Mouse (Mus musculus) stomach, postnatal 0 days (tissue): ENCODE results near the gene Hist1h1t. TPM values are rescaled to one million over a fixed set of nuclear protein-coding genes. Genes with fewer than 3 reads are reported as not detected.

ENCODE experiments used
- ATAC-seq: fragments of 200-750 bp; cut with Nextera tagmentation; 2 replicates; pipeline ENCODE4 v1.8.0; 2017; ENCODE audit not compliant: low FRiP score, low TSS enrichment
- DNase-seq: peaks from one replicate; pipeline ENCODE4 v3.0.0-alpha.2; 2016; ENCODE audit warnings: low spot score
- H3K27ac ChIP-seq: fragments of 300-500 bp; sonication (generic); replicated peaks from 2 replicates; pipeline ENCODE4 v1.5.1; 2014; ENCODE audit warnings: mild to moderate bottlenecking, control low read depth
- H3K27me3 ChIP-seq: fragments of 300-500 bp; sonication (generic); 2 replicates; pipeline ENCODE4 v1.6.1; 2014; ENCODE audit warnings: low read length; ENCODE audit not compliant: control insufficient read depth, insufficient read depth
- H3K36me3 ChIP-seq: fragments of 300-500 bp; sonication (generic); 2 replicates; pipeline ENCODE4 v1.6.1; 2014; ENCODE audit warnings: low read length, mixed read lengths; ENCODE audit not compliant: control insufficient read depth, insufficient read depth
- H3K4me1 ChIP-seq: fragments of 300-500 bp; sonication (generic); replicated peaks from 2 replicates; pipeline ENCODE4 v1.6.1; 2014; ENCODE audit warnings: antibody characterized with exemption; ENCODE audit not compliant: control insufficient read depth, insufficient read depth
- H3K4me2 ChIP-seq: fragments of 300-500 bp; sonication (generic); replicated peaks from 2 replicates; pipeline ENCODE4 v1.6.1; 2014; ENCODE audit warnings: low read depth, mild to moderate bottlenecking, control low read depth, moderate library complexity
- H3K4me3 ChIP-seq: fragments of 300-500 bp; sonication (generic); 2 replicates; pipeline ENCODE4 v1.5.1; 2014; ENCODE audit warnings: low read depth, low read length, control low read depth
- H3K9ac ChIP-seq: fragments of 300-500 bp; sonication (generic); 2 replicates; pipeline ENCODE4 v1.6.1; 2014; ENCODE audit warnings: mild to moderate bottlenecking, low read length, control low read depth, mixed read lengths
- H3K9me3 ChIP-seq: fragments of 300-500 bp; sonication (generic); 2 replicates; pipeline ENCODE4 v1.6.1; 2016; ENCODE audit warnings: low read length; ENCODE audit not compliant: control insufficient read depth
- CTCF ChIP-seq: IDR thresholded peaks from 2 replicates; pipeline ENCODE4 v1.5.1; 2016; ENCODE audit warnings: antibody characterized with exemption, low read depth, mild to moderate bottlenecking, moderate library complexity
- EP300 ChIP-seq: optimal IDR thresholded peaks from 2 replicates; pipeline ENCODE3; 2016; ENCODE audit warnings: antibody characterized with exemption
- whole genome bisulfite sequencing: fragments of 180-500 bp; shearing (Covaris S2); extraction: QIAGEN DNeasy Blood & Tissue Kit; methylation state at CpG from one replicate; pipeline ENCODE4 v1.1.7; 2014; 5-methylcytosine and 5-hydroxymethylcytosine counted together
- microRNA-seq: library from miRNA; unstranded; fragments of <30 nt; microRNA quantifications from one replicate; pipeline ENCODE4, GENCODE M21; 2016
- polyA plus RNA-seq: library from polyadenylated mRNA; unstranded; fragments of >200 nt; fragmentation: Nextera tagmentation; extraction: Ambion mirVana; gene quantifications from 2 replicates; pipeline ENCODE4 v1.2.1, GENCODE M21; 2015

The Hist1h1t gene
- polyA plus RNA-seq, 1 experiment from 2014 or later, result not detected

GRCm38 (mm10) chr13:23745381-23746161 is 50.0 kb downstream of the Hist1h1t start, which contains the start of gene Hist1h3c:
Hist1h3c (minus strand) TSS chr13:23745602.
- Histone ChIP-seq H3K4me3 (peak within 1 kb of the TSS; percentile 33), H3K4me1 (no peaks in the 10 kb centered on the region), H3K27me3 (no peaks in the 10 kb centered on the region), H3K9ac (peak within 1 kb of the TSS; percentile 63), H3K4me2 (peak within 1 kb of the TSS; percentile 62), H3K9me3 (no peaks in the 10 kb centered on the region), H3K36me3 (no peaks in the 10 kb centered on the region), H3K27ac (peak within 1 kb of the TSS; percentile 97)
- no peak for TF ChIP-seq CTCF
- no peak for TF ChIP-seq EP300
- WGBS, result under 1% methylated on average over 21 of the region's 28 CpGs
- DNase-seq (peak; percentile 82), ATAC-seq (peak; percentile 46)

Small RNA genes within 50 kb of the gene (microRNA-seq; reads per million reads assigned to microRNA genes)
- gene Gm44314 (not detected), gene Gm44350 (not detected)

Other genes with a start within 250 kb of the Hist1h1t start
- 0.05 TPM in 1 of 2 replicates, not detected in the other for gene Btn1a1, start 229.9 kb upstream of the Hist1h1t start, polyA plus RNA-seq
- gene Btn2a2, start 207.0 kb upstream of the Hist1h1t start, polyA plus RNA-seq, result 0.04 and 0.07 TPM in 2 replicates
- gene Hist1h4h, start 164.8 kb upstream of the Hist1h1t start, polyA plus RNA-seq, result 13.7 and 18.3 TPM in 2 replicates
- 4.5 and 8.9 TPM in 2 replicates for gene Hist1h2af, start 161.9 kb upstream of the Hist1h1t start, polyA plus RNA-seq
- gene Hist1h3g, start 160.4 kb upstream of the Hist1h1t start, polyA plus RNA-seq, result 2.3 and 3.4 TPM in 2 replicates
- gene Hist1h2bh, start 152.4 kb upstream of the Hist1h1t start, polyA plus RNA-seq, result 0.30 and 0.62 TPM in 2 replicates
- 0.51 and 0.78 TPM in 2 replicates for gene Hist1h3f, start 151.8 kb upstream of the Hist1h1t start, polyA plus RNA-seq
- 0.38 TPM in 1 of 2 replicates, not detected in the other for gene Hist1h4f, start 144.2 kb upstream of the Hist1h1t start, polyA plus RNA-seq
- gene Hist1h1d, start 142.6 kb upstream of the Hist1h1t start, polyA plus RNA-seq, result 0.22 and 0.34 TPM in 2 replicates
- gene Hist1h3e, start 133.4 kb upstream of the Hist1h1t start, polyA plus RNA-seq, result 1.6 and 3.3 TPM in 2 replicates
- 15.3 and 29.5 TPM in 2 replicates for gene Hist1h2ae, start 124.6 kb upstream of the Hist1h1t start, polyA plus RNA-seq
- gene Hist1h2bg, start 124.4 kb upstream of the Hist1h1t start, polyA plus RNA-seq, result 4.9 and 10.5 TPM in 2 replicates
- 1.1 and 3.2 TPM in 2 replicates for gene Hist1h2bf, start 121.6 kb upstream of the Hist1h1t start, polyA plus RNA-seq
- 0.67 and 0.79 TPM in 2 replicates for gene Hist1h2ad, start 121.4 kb upstream of the Hist1h1t start, polyA plus RNA-seq
- 1.7 and 4.2 TPM in 2 replicates for gene Hist1h3d, start 120.1 kb upstream of the Hist1h1t start, polyA plus RNA-seq
- gene Hist1h4d, start 114.2 kb upstream of the Hist1h1t start, polyA plus RNA-seq, result 32.0 and 48.7 TPM in 2 replicates
- 0.64 and 0.73 TPM in 2 replicates for gene Hist1h2be, start 74.7 kb upstream of the Hist1h1t start, polyA plus RNA-seq
- 5.9 and 9.1 TPM in 2 replicates for gene Hist1h1e, start 73.3 kb upstream of the Hist1h1t start, polyA plus RNA-seq
- gene Hist1h2ac, start 11.9 kb upstream of the Hist1h1t start, polyA plus RNA-seq, result 0.57 and 0.74 TPM in 2 replicates
- 105 and 115 TPM in 2 replicates for gene Hist1h2bc, start 11.6 kb upstream of the Hist1h1t start, polyA plus RNA-seq
- 2.1 and 3.2 TPM in 2 replicates for gene Hist1h4c, start 2.6 kb downstream of the Hist1h1t start, polyA plus RNA-seq
- 11.2 and 12.9 TPM in 2 replicates for gene Hfe, start 15.0 kb downstream of the Hist1h1t start, polyA plus RNA-seq
- gene Hist1h1c, start 43.0 kb downstream of the Hist1h1t start, polyA plus RNA-seq, result 96.1 and 104 TPM in 2 replicates
- gene Hist1h3c, start 49.8 kb downstream of the Hist1h1t start, polyA plus RNA-seq, result 1.2 and 1.8 TPM in 2 replicates
- 0.40 and 0.91 TPM in 2 replicates for gene Hist1h2bb, start 50.9 kb downstream of the Hist1h1t start, polyA plus RNA-seq
- gene Hist1h2ab, start 55.3 kb downstream of the Hist1h1t start, polyA plus RNA-seq, result 7.3 and 15.7 TPM in 2 replicates
- gene Hist1h3b, start 56.5 kb downstream of the Hist1h1t start, polyA plus RNA-seq, result 3.9 and 6.7 TPM in 2 replicates
- 0.46 and 2.0 TPM in 2 replicates for gene Hist1h4b, start 61.2 kb downstream of the Hist1h1t start, polyA plus RNA-seq
- gene Hist1h4a, start 65.4 kb downstream of the Hist1h1t start, polyA plus RNA-seq, result 0.34 and 0.80 TPM in 2 replicates
- gene Hist1h3a, start 66.6 kb downstream of the Hist1h1t start, polyA plus RNA-seq, result 1.9 and 3.7 TPM in 2 replicates
- gene Hist1h1a, start 67.9 kb downstream of the Hist1h1t start, polyA plus RNA-seq, result 0.64 and 1.4 TPM in 2 replicates
- gene Trim38, start 74.1 kb downstream of the Hist1h1t start, polyA plus RNA-seq, result 0.18 and 0.29 TPM in 2 replicates
- 0.59 and 0.61 TPM in 2 replicates for gene Slc17a2, start 111.2 kb downstream of the Hist1h1t start, polyA plus RNA-seq
- gene Slc17a3, start 143.6 kb downstream of the Hist1h1t start, polyA plus RNA-seq, result not detected in 2 replicates
- gene Slc17a1, start 171.9 kb downstream of the Hist1h1t start, polyA plus RNA-seq, result not detected in 2 replicates
- 0.07 and 0.21 TPM in 2 replicates for gene Slc17a4, start 219.2 kb downstream of the Hist1h1t start, polyA plus RNA-seq
- not detected in 2 replicates for gene Hist1h2ba, start 238.3 kb downstream of the Hist1h1t start, polyA plus RNA-seq
- gene Hist1h2aa, start 238.6 kb downstream of the Hist1h1t start, polyA plus RNA-seq, result not detected in 2 replicates